Mouse (Mus musculus) intestine, embryonic 14.5 days (tissue): ENCODE measurements around the gene Cacng2. TPM values are rescaled to one million over a fixed set of nuclear protein-coding genes. Genes with fewer than 3 reads are reported as not detected.

Source experiments
- ATAC-seq: fragments of 200-750 bp; cut with Nextera tagmentation; replicated peaks from 2 replicates; pipeline ENCODE4 v1.8.0; 2017; ENCODE audit warnings: low read depth, moderate number of reproducible peaks, moderate TSS enrichment, moderate library complexity; ENCODE audit not compliant: low FRiP score, low TSS enrichment
- DNase-seq: peaks from one replicate; pipeline ENCODE4 v3.0.0-alpha.2; 2018; ENCODE audit warnings: low spot score
- H3K27ac ChIP-seq: fragments of 300-500 bp; sonication (generic); 2 replicates; pipeline ENCODE4 v1.5.1; 2014; ENCODE audit warnings: low read depth, mild to moderate bottlenecking, control low read depth
- H3K27me3 ChIP-seq: fragments of 300-500 bp; sonication (generic); replicated peaks from 2 replicates; pipeline ENCODE4 v1.6.1; 2014; ENCODE audit warnings: low read length, control low read depth; ENCODE audit not compliant: control insufficient read depth, insufficient read depth
- H3K36me3 ChIP-seq: fragments of 300-500 bp; sonication (generic); 2 replicates; pipeline ENCODE4 v1.6.1; 2014; ENCODE audit warnings: low read length, control low read depth; ENCODE audit not compliant: control insufficient read depth, insufficient read depth
- H3K4me1 ChIP-seq: fragments of 300-500 bp; sonication (generic); replicated peaks from 2 replicates; pipeline ENCODE4 v1.6.1; 2014; ENCODE audit warnings: low read length, control low read depth, mixed read lengths; ENCODE audit not compliant: control insufficient read depth, insufficient read depth
- H3K4me2 ChIP-seq: fragments of 300-500 bp; sonication (generic); 2 replicates; pipeline ENCODE4 v1.6.1; 2014; ENCODE audit warnings: low read length
- H3K4me3 ChIP-seq: fragments of 300-500 bp; sonication (generic); 2 replicates; pipeline ENCODE4 v1.5.1; 2014; ENCODE audit warnings: low read depth, low read length, control low read depth, mixed read lengths
- H3K9ac ChIP-seq: fragments of 300-500 bp; sonication (generic); 2 replicates; pipeline ENCODE4 v1.6.1; 2014; ENCODE audit warnings: mild to moderate bottlenecking, low read length
- H3K9me3 ChIP-seq: fragments of 300-500 bp; sonication (generic); 2 replicates; pipeline ENCODE4 v1.6.1; 2016; ENCODE audit warnings: low read length, control low read depth; ENCODE audit not compliant: control insufficient read depth
- WGBS: fragments of 180-500 bp; shearing (Covaris S2); extraction: QIAGEN DNeasy Blood & Tissue Kit; methylation state at CpG from one replicate; pipeline ENCODE4 v1.1.7; 2014; 5-methylcytosine and 5-hydroxymethylcytosine counted together
- polyA plus RNA-seq: library from polyadenylated mRNA; unstranded; fragments of >200 nt; fragmentation: Nextera tagmentation; extraction: Ambion mirVana; gene quantifications from 2 replicates; pipeline ENCODE4 v1.2.1, GENCODE M21; 2014

Cacng2 gene
- polyA plus RNA-seq, 1 experiment from 2014 or later: 0.15 TPM

DNA sequence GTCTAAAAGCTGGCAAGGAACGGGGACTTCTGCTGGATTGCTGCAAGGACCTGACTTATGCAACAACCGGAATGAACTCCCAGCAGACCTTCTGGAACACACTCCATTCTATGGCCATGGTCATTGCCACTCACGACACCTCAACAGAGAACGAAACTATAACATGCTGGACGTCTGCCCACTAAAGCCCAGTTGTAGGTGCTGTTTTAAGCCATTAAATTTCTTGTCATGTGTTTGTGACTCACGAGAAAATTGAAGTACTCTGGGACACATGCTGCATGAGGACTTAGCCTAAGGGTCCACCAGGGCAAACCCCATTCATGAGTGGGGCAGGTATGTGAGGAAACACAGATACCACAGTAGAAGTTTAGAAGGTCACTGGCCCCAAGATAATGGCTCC, 159.1 kb downstream of the Cacng2 start:
- Histone ChIP-seq H3K9ac (no peak overlapping the region), H3K9me3 (no peaks in the 10 kb centered on the region), H3K27ac (no peak overlapping the region), H3K4me1 (peaks cover 6% of the 10 kb centered on the region; the same call in 1 of the 2 replicates), H3K27me3 (peaks cover 7% of the 10 kb centered on the region), H3K4me3 (no peak overlapping the region), H3K4me2 (no peak overlapping the region), H3K36me3 (peaks cover 76% of the 10 kb centered on the region)
- DNase-seq (no peak), ATAC-seq (no peak)
- WGBS: 91% methylated on average over 6 of the region's 6 CpGs

DNA sequence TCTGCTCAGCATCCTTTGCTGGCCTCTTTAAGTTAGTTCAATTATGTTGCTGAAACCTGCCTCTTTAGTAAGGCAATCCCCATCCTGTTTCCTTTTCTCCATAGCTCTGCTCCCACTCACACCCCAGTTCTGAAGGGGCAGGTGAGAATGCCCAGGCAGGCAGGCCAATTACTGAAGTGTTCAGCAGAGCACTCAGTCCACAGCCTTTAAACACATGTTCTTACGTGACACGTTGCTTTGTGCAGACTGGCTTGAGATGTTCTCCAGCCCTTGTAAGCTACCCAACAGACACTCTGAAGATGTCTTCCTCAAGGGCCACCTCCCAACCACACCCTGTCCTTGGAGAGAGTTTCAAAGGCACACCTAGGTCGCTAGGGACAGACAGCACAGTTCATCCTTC, 161.8 kb downstream of the Cacng2 start:
- 57% methylated on average over 3 of the region's 3 CpGs for WGBS
- no peaks in the 10 kb centered on the region for H3K9me3 ChIP-seq
- no peak for DNase-seq
- H3K4me2 ChIP-seq: no peak overlapping the region
- no peak overlapping the region for H3K9ac ChIP-seq
- peaks cover 15% of the 10 kb centered on the region for H3K27me3 ChIP-seq
- H3K4me3 ChIP-seq: no peak overlapping the region
- peaks cover 6% of the 10 kb centered on the region; the same call in 1 of the 2 replicates for H3K4me1 ChIP-seq
- ATAC-seq: no peak
- peaks cover 50% of the 10 kb centered on the region for H3K36me3 ChIP-seq
- H3K27ac ChIP-seq: no peak overlapping the region

DNA sequence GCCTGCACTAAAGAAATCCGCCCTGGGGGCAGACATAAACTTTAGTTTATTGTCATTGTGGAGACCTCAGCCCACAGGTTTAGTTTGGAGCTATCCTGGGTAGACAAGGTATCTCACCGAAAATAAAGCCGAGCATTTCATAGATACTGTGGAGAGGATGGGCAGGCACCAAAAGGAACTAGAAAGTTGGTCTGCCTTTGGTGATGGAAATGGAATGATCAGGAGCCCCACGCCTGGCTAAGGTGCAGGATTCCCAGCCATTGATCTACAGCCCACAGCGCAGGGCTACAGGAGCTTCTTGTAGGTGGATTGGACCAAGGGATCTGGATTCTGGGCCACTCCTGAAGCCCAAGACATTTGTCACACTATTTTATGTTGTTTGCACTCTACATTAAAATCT, 162.2 kb downstream of the Cacng2 start:
- no peak overlapping the region for H3K4me2 ChIP-seq
- H3K4me3 ChIP-seq: no peak overlapping the region
- peak; percentile 54 for DNase-seq
- H3K9ac ChIP-seq: no peak overlapping the region
- peaks cover 46% of the 10 kb centered on the region for H3K36me3 ChIP-seq
- no peak overlapping the region for H3K27ac ChIP-seq
- H3K27me3 ChIP-seq: peaks cover 15% of the 10 kb centered on the region
- no peak for ATAC-seq
- no peaks in the 10 kb centered on the region for H3K9me3 ChIP-seq
- H3K4me1 ChIP-seq: peaks cover 6% of the 10 kb centered on the region; the same call in 1 of the 2 replicates
- 43% methylated on average over 5 of the region's 5 CpGs for WGBS

DNA sequence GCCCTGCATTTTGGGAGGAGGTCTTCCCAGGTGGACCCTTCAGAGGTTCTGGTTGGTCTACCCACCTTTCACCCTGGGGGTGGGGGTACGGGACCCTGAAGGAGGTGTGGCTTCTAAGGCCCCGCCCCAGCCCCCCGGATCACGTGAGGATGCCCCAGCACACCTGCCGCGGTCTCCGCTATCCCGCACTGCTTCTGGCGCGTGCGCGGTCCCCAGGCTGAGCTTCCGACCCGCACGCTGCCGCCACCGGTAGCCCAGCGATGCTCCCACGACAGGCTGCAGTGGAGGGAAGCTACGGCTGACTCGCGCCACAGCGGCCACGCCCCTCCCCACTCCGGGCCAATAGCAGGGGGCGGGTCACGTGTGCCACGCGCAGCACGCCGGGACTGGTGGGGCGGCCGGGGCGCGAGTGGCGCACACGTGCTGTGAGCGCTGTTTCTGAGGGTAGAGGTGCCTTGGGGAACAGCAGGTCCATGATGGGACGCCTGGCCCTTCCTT, 163.4 kb downstream of the Cacng2 start, which contains the start of gene Foxred2:
Foxred2 (minus strand) TSS at position 319 of the 498 bp plus-strand sequence.
- Histone ChIP-seq H3K27ac (no peak within 1 kb of the TSS), H3K9ac (peak within 1 kb of the TSS; percentile 37), H3K36me3 (peaks cover 34% of the 10 kb centered on the region), H3K27me3 (peaks cover 15% of the 10 kb centered on the region), H3K4me1 (peaks cover 6% of the 10 kb centered on the region; the same call in 1 of the 2 replicates), H3K9me3 (no peaks in the 10 kb centered on the region), H3K4me2 (peak within 1 kb of the TSS; percentile 68), H3K4me3 (peak within 1 kb of the TSS; percentile 50)
- WGBS: under 1% methylated on average over 39 of the region's 39 CpGs
- peak; percentile 86 for DNase-seq
- ATAC-seq: peak; percentile 87

DNA sequence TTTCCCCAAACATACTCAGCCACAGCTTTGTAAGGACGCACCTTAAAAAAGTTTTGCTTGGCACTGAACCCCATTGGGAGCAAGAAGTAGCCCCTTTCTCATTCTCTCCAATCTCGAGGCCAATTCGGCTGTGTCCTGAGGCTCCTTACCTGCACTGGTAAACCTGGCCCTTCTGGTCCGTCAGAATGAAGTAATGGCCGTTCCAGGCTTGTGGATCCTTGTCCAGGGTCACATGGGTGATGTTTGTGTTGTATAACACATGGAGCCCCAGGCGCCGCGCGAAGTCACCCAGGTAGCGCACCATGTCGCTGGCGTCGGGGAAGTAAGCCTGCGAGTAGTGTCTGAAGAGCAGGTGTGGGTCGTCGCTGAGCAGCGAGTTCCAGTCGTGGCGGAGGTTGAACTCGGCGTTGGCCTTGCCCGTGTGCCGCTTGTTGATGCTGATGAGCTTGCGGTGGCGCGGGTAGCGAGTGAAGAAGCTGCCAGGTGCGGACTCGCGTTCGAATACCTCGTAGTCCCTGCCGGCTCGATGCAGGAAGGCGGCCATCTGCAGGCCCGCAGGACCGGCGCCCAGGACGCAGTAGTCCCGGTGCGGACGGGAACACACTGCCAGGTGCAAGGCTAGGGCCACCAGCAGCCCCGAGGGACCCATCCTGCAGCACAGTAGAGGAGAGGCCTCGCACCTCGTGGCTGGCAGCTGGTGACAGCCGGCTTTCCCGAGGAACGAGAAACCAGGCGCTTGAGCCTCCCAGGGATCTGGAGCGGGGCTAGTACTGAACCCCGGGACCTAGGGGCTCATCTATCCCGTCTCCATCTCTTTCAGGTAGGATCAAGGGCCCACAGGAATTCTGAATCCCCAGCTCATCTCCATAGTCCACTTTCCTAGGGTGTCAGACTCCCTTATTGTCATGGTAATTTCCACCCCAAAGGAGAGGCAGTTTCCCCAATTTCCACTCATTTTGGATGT, 164.1 kb downstream of the Cacng2 start:
- ATAC-seq (peak; percentile 48), DNase-seq (peak; percentile 68)
- H3K36me3 ChIP-seq: peaks cover 27% of the 10 kb centered on the region
- H3K4me1 ChIP-seq: peaks cover 6% of the 10 kb centered on the region; the same call in 1 of the 2 replicates
- WGBS: 10% methylated on average over 52 of the region's 52 CpGs
- peak overlapping the region; percentile 68 for H3K4me2 ChIP-seq
- no peak overlapping the region for H3K27ac ChIP-seq
- no peaks in the 10 kb centered on the region for H3K9me3 ChIP-seq
- H3K27me3 ChIP-seq: peaks cover 15% of the 10 kb centered on the region
- peak overlapping the region; percentile 37 for H3K9ac ChIP-seq
- peak overlapping the region; percentile 50 for H3K4me3 ChIP-seq

DNA sequence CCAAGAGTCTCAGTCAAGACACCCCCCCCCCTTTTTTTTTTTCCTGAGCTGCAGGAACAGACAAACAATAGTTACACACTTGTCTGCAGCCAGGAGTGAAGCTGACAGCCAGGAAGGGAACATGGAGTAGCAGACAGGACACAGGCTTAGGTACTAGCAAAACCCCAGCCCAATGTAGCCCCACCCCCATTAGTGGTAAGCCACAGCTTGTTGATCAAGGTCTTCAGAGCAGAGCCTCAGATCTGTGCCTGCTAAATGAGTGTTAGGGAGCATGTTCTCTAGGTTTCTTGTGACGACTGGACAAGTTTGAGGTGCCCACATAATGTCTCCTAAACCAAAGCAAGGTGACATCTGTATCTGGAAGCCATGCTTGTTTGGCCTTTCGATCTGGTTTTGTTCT, 165.5 kb downstream of the Cacng2 start:
- DNase-seq (no peak), ATAC-seq (no peak)
- WGBS: 76% methylated on average over 2 of the region's 2 CpGs
- Histone ChIP-seq H3K4me2 (no peak overlapping the region), H3K27me3 (peaks cover 15% of the 10 kb centered on the region), H3K36me3 (peaks cover 13% of the 10 kb centered on the region), H3K9me3 (no peaks in the 10 kb centered on the region), H3K27ac (no peak overlapping the region), H3K4me3 (no peak overlapping the region), H3K9ac (no peak overlapping the region), H3K4me1 (peaks cover 6% of the 10 kb centered on the region; the same call in 1 of the 2 replicates)

DNA sequence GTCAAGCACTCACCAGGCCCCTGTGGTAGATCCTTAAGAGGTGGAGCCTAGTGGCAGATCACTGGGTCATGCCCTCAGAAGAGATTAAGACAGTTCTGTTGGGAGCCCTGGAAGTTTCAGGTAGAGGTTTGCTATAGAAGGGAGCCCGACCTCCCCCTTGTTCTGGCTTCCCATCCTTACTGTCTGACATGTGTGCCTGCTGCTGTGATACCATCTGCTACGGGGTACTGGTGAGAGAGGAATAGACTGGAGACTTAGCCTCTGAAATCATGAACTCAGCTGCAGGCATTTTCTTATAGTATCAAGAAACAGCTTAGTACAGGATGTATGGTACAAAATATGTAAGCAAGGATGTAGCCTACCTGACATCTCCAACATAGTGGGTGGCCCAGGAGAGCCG, 166.9 kb downstream of the Cacng2 start:
- Histone ChIP-seq H3K27me3 (peaks cover 15% of the 10 kb centered on the region), H3K4me3 (no peak overlapping the region), H3K36me3 (no peaks in the 10 kb centered on the region), H3K9ac (no peak overlapping the region), H3K4me2 (no peak overlapping the region), H3K9me3 (no peaks in the 10 kb centered on the region), H3K27ac (no peak overlapping the region), H3K4me1 (peaks cover 6% of the 10 kb centered on the region; the same call in 1 of the 2 replicates)
- DNase-seq (no peak), ATAC-seq (no peak)
- 85% methylated on average over 3 of the region's 3 CpGs for WGBS

DNA sequence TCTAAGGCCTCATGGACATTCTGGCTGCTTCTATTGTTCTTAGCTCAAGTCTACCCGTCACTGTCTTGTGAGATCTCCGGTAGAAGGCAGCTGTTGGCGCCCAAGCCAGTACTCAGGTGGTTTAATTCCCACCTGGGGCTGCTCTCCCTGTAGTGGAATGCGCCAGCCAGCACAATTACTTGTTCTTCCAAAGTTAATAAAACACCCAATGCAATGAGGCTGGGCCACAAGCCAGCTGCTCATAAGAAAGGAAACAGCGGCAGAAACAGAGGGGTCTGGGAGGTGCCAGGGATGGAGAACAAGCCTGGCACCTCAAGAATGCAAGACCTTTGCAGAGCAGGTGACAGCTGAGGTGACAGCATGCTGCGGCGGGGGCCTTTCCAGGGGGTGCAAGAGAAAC, 170.8 kb downstream of the Cacng2 start:
- no peaks in the 10 kb centered on the region for H3K4me1 ChIP-seq
- H3K4me2 ChIP-seq: no peak overlapping the region
- no peak overlapping the region for H3K27ac ChIP-seq
- H3K9me3 ChIP-seq: no peaks in the 10 kb centered on the region
- no peak overlapping the region for H3K9ac ChIP-seq
- no peak for ATAC-seq
- H3K4me3 ChIP-seq: no peak overlapping the region
- no peaks in the 10 kb centered on the region for H3K36me3 ChIP-seq
- WGBS: 87% methylated on average over 7 of the region's 7 CpGs
- H3K27me3 ChIP-seq: no peaks in the 10 kb centered on the region
- no peak for DNase-seq
